Mouse (Mus musculus): Measurements from ENCODE around the gene Zfp503. TPM values are rescaled to one million over a fixed set of nuclear protein-coding genes. Genes with fewer than 3 reads are reported as not detected.

Gene Zfp503
- polyA plus RNA-seq, 1 experiment from 2014 or later, result 21.7 TPM

- no peaks in the 10 kb centered on the region for H3K36me3 ChIP-seq
- 56% methylated on average over 10 of the region's 10 CpGs for whole genome bisulfite sequencing
- H3K9me3 ChIP-seq, result no peaks in the 10 kb centered on the region
- H3K4me3 ChIP-seq (replicated peaks), result no peak overlapping the region
- no peak overlapping the region for H3K27ac ChIP-seq
- no peaks in the 10 kb centered on the region for H3K27me3 ChIP-seq (replicated peaks)
- no peak for ATAC-seq (ENCODE audit: insufficient read depth, low FRiP score, low read depth)
- H3K9ac ChIP-seq, result no peak overlapping the region
- no peak overlapping the region for H3K4me2 ChIP-seq
- no peaks in the 10 kb centered on the region for H3K4me1 ChIP-seq
These were observed 37.4 kb downstream of the Zfp503 start for GRCm38 (mm10) chr14:21951896-21952523.

- Histone ChIP-seq H3K27me3 (replicated peaks) (no peaks in the 10 kb centered on the region), H3K9ac (no peak overlapping the region), H3K27ac (no peak overlapping the region), H3K4me2 (no peak overlapping the region), H3K4me3 (replicated peaks) (no peak overlapping the region), H3K36me3 (no peaks in the 10 kb centered on the region), H3K4me1 (no peaks in the 10 kb centered on the region), H3K9me3 (no peaks in the 10 kb centered on the region)
- ATAC-seq (ENCODE audit: insufficient read depth, low FRiP score, low read depth), result no peak
- 79% methylated on average over 9 of the region's 9 CpGs for WGBS
These were observed 44.5 kb downstream of the Zfp503 start for GRCm38 (mm10) chr14:21944946-21945345.

GRCm38 (mm10) chr14:21941581-21941980 lies 47.8 kb downstream of the Zfp503 start:
- no peak for ATAC-seq (ENCODE audit: insufficient read depth, low FRiP score, low read depth)
- 47% methylated on average over 2 of the region's 2 CpGs for WGBS
- Histone ChIP-seq H3K4me3 (replicated peaks) (no peak overlapping the region), H3K27ac (no peak overlapping the region), H3K4me1 (no peaks in the 10 kb centered on the region), H3K9me3 (no peaks in the 10 kb centered on the region), H3K4me2 (no peak overlapping the region), H3K27me3 (replicated peaks) (no peaks in the 10 kb centered on the region), H3K9ac (no peak overlapping the region), H3K36me3 (no peaks in the 10 kb centered on the region)

- H3K27ac ChIP-seq, result no peak overlapping the region
- no peaks in the 10 kb centered on the region for H3K27me3 ChIP-seq (replicated peaks)
- H3K9ac ChIP-seq, result no peak overlapping the region
- no peak overlapping the region for H3K4me3 ChIP-seq (replicated peaks)
- H3K4me2 ChIP-seq, result no peak overlapping the region
- ATAC-seq (ENCODE audit: insufficient read depth, low FRiP score, low read depth), result no peak
- no peaks in the 10 kb centered on the region for H3K4me1 ChIP-seq
- WGBS, result 89% methylated on average over 2 of the region's 2 CpGs
- no peaks in the 10 kb centered on the region for H3K9me3 ChIP-seq
- H3K36me3 ChIP-seq, result no peaks in the 10 kb centered on the region
These were observed 52.3 kb downstream of the Zfp503 start for GRCm38 (mm10) chr14:21937116-21937515.

- H3K27me3 ChIP-seq (replicated peaks), result no peaks in the 10 kb centered on the region
- 71% methylated on average over 6 of the region's 6 CpGs for WGBS
- no peak for ATAC-seq (ENCODE audit: insufficient read depth, low FRiP score, low read depth)
- H3K4me3 ChIP-seq (replicated peaks), result no peak overlapping the region
- H3K9me3 ChIP-seq, result no peaks in the 10 kb centered on the region
- H3K9ac ChIP-seq, result no peak overlapping the region
- H3K4me2 ChIP-seq, result no peak overlapping the region
- no peaks in the 10 kb centered on the region for H3K36me3 ChIP-seq
- H3K27ac ChIP-seq, result no peak overlapping the region
- no peaks in the 10 kb centered on the region for H3K4me1 ChIP-seq
These were observed 53.2 kb downstream of the Zfp503 start for GRCm38 (mm10) chr14:21936102-21936630.

Small RNA genes lying within 50 kb of the gene (microRNA-seq; reads per million reads assigned to microRNA genes)
- not detected for gene Gm27532

Other genes starting within 250 kb of the Zfp503 start
- 11.1 and 12.0 TPM in 2 replicates for gene Samd8, start 239.1 kb downstream of the Zfp503 start, polyA plus RNA-seq (2015; fragmentation: Nextera tagmentation; extraction: Ambion mirVana)
- gene Dusp13, start 238.4 kb downstream of the Zfp503 start, polyA plus RNA-seq (2015; fragmentation: Nextera tagmentation; extraction: Ambion mirVana), result not detected in 2 replicates
- 264 and 310 TPM in 2 replicates for gene Vdac2, start 164.4 kb downstream of the Zfp503 start, polyA plus RNA-seq (2015; fragmentation: Nextera tagmentation; extraction: Ambion mirVana)
- 42.2 and 48.1 TPM in 2 replicates for gene Comtd1, start 140.6 kb downstream of the Zfp503 start, polyA plus RNA-seq (2015; fragmentation: Nextera tagmentation; extraction: Ambion mirVana)
- 0.35 and 0.57 TPM in 2 replicates for gene Lrmda, start 30.1 kb upstream of the Zfp503 start, polyA plus RNA-seq (2015; fragmentation: Nextera tagmentation; extraction: Ambion mirVana)

All from stomach, embryonic 15.5 days (tissue).